Mouse (Mus musculus) ES-CJ7 (cell line): ENCODE results near the gene Nox4.

Experiments used
- DNase-seq: peaks from one replicate; pipeline ENCODE4 v3.0.0; 2011; ENCODE audit warnings: low read depth, low spot score

Nox4 gene

GRCm38 (mm10) chr7:87371316-87371715, 125.4 kb downstream of the Nox4 start:
- DNase-seq = no peak

GRCm38 (mm10) chr7:87374322-87374721, 128.4 kb downstream of the Nox4 start:
- DNase-seq = no peak

- no peak for DNase-seq
These were observed 129.0 kb downstream of the Nox4 start for GRCm38 (mm10) chr7:87374935-87375334.

DNA sequence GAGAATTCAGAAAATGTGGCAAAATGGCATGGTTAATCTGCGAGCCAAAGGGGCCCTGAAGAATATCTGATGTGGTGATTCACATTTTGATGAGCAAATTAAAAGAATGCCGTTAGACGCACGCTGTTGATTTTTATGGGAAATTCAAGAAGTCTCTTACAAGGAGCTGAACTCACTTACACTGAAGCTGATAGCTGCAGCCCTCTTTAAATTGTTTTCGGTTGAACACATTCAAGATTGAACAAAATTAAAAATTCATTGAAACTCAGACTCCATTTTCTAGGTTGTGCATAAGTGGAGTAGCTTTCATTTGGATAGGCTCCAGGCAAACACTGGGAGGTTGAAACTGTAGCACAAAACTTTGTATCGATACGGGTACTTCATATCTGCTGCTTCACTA, 151.1 kb downstream of the Nox4 start:
- DNase-seq = no peak

- peak; percentile 66 for DNase-seq
These were observed 165.5 kb downstream of the Nox4 start for GRCm38 (mm10) chr7:87411373-87411772.

GRCm38 (mm10) chr7:87413271-87413670, 167.4 kb downstream of the Nox4 start:
- DNase-seq = no peak
